In the genomic region with DNA sequence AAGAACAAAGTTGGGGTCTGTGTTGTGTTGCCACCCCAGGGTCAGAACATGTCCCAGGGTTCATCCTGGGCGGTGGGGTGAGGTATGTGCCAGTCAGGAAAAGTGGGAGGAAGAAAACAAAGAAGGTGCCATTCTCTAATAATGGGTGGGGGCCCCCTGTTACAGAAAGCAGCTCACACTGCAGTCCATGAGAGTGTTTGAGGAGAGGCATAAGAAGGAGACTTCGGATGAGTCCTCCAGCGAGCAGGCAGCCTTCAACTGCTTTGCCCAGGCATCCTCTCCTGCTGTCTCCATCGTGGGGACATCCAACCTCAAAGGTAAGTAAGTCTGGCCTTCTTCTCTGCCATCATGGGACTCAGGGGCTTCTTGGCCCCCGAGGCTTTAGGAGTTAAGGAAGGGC, we compare ENCODE assay signal across 18 mouse cellular contexts. TPM values are rescaled to one million over a fixed set of nuclear protein-coding genes. Genes with fewer than 3 reads are reported as not detected.
DNase-seq lines count a peak whose midpoint lies in the region; ATAC-seq and TF ChIP-seq lines count a peak whose summit lies in the region.
"Had no signal": no experiment of that assay in that cellular context is flagged by ENCODE, and none has a peak within 500 bp of the region (broad histone marks: within the 10 kb centered on the region; RNA-seq: fewer than 3 reads in every experiment).

No protein-coding gene starts in this region.

- peak overlapping the region; percentile 55; the same call in 1 of the 2 replicates for H3K9ac ChIP-seq in kidney, embryonic 14.5 days (ENCODE audit: low read depth, low read length)
- no peak overlapping the region for H3K9ac ChIP-seq in stomach, embryonic 14.5 days (replicated peaks; ENCODE audit: low read depth, low read length)
- no peak overlapping the region for H3K9ac ChIP-seq in stomach, postnatal 0 days (ENCODE audit: low read length)
- no peak overlapping the region for H3K9ac ChIP-seq in intestine, embryonic 15.5 days
- H3K9ac ChIP-seq: hindbrain, embryonic 15.5 days; limb, embryonic 15.5 days; neural tube, embryonic 12.5 days had no signal

- no peak for TF ChIP-seq EP300 in stomach, postnatal 0 days (optimal IDR thresholded peaks at IDR 0.05)

- WGBS in kidney, embryonic 14.5 days = 43% methylated on average over 5 of the region's 5 CpGs
- WGBS in stomach, embryonic 14.5 days = 49% methylated on average over 5 of the region's 5 CpGs
- 68% methylated on average over 5 of the region's 5 CpGs for WGBS in stomach, postnatal 0 days
- WGBS in intestine, embryonic 15.5 days = 69% methylated on average over 5 of the region's 5 CpGs

- H3K27ac ChIP-seq in kidney, embryonic 14.5 days (ENCODE audit: low read depth, low read length) = peak overlapping the region; percentile 27; the same call in 1 of the 2 replicates
- H3K27ac ChIP-seq in stomach, embryonic 14.5 days (ENCODE audit: low read length) = no peak overlapping the region
- H3K27ac ChIP-seq in stomach, postnatal 0 days (replicated peaks) = no peak overlapping the region
- no peak overlapping the region for H3K27ac ChIP-seq in intestine, embryonic 15.5 days
- H3K27ac ChIP-seq: hindbrain, embryonic 15.5 days; limb, embryonic 15.5 days; neural tube, embryonic 12.5 days had no signal

- H3K4me2 ChIP-seq in kidney, embryonic 14.5 days (replicated peaks; ENCODE audit: low read depth, low read length) = peak overlapping the region; percentile 64
- H3K4me2 ChIP-seq in stomach, embryonic 14.5 days (replicated peaks; ENCODE audit: low read depth, low read length) = 0 out of 2 replicates have a peak overlapping the region, but pooled peaks have one; percentile 2
- no peak overlapping the region for H3K4me2 ChIP-seq in stomach, postnatal 0 days (replicated peaks; ENCODE audit: low read depth)
- H3K4me2 ChIP-seq in intestine, embryonic 15.5 days (replicated peaks) = peak overlapping the region; percentile 24; the same call in 1 of the 2 replicates
- H3K4me2 ChIP-seq: hindbrain, embryonic 15.5 days; limb, embryonic 15.5 days; neural tube, embryonic 12.5 days had no signal

- TF ChIP-seq CTCF in stomach, postnatal 0 days (IDR thresholded peaks at IDR 0.05; ENCODE audit: low read depth) = no peak

- no peaks in the 10 kb centered on the region for H3K9me3 ChIP-seq in kidney, embryonic 14.5 days (ENCODE audit: control insufficient read depth, low read length)
- no peaks in the 10 kb centered on the region for H3K9me3 ChIP-seq in stomach, embryonic 14.5 days (ENCODE audit: control insufficient read depth, low read depth, low read length)
- H3K9me3 ChIP-seq in stomach, postnatal 0 days (ENCODE audit: control insufficient read depth, low read length) = no peaks in the 10 kb centered on the region
- no peaks in the 10 kb centered on the region for H3K9me3 ChIP-seq in intestine, embryonic 15.5 days
- H3K9me3 ChIP-seq: hindbrain, embryonic 15.5 days; limb, embryonic 15.5 days; neural tube, embryonic 12.5 days had no signal

- no peak for ATAC-seq in kidney, embryonic 14.5 days (ENCODE audit: low FRiP score, low TSS enrichment)
- ATAC-seq in stomach, embryonic 14.5 days (ENCODE audit: insufficient number of reproducible peaks, insufficient read depth, low FRiP score, low read depth) = no peak
- ATAC-seq in stomach, postnatal 0 days (ENCODE audit: low FRiP score, low TSS enrichment) = no peak
- ATAC-seq in intestine, embryonic 15.5 days = no peak
- ATAC-seq: midbrain, embryonic 16.5 days had no signal

- peaks cover 35% of the 10 kb centered on the region; the same call in 1 of the 2 replicates for H3K36me3 ChIP-seq in kidney, embryonic 14.5 days (ENCODE audit: control insufficient read depth, insufficient read depth, low read length)
- H3K36me3 ChIP-seq in stomach, embryonic 14.5 days (ENCODE audit: control insufficient read depth, insufficient read depth, low read length) = 0 out of 2 replicates have a peak, but pooled peaks cover 3% of the 10 kb centered on the region
- H3K36me3 ChIP-seq in stomach, postnatal 0 days (ENCODE audit: control insufficient read depth, insufficient read depth, low read length) = 0 out of 2 replicates have a peak, but pooled peaks cover 4% of the 10 kb centered on the region
- peaks cover 10% of the 10 kb centered on the region for H3K36me3 ChIP-seq in intestine, embryonic 15.5 days
- H3K36me3 ChIP-seq: hindbrain, embryonic 15.5 days; neural tube, embryonic 12.5 days had no signal

- peak overlapping the region; percentile 15; the same call in 1 of the 2 replicates for H3K4me3 ChIP-seq in kidney, embryonic 14.5 days (ENCODE audit: low read length)
- H3K4me3 ChIP-seq in stomach, embryonic 14.5 days (ENCODE audit: low read depth, low read length) = no peak overlapping the region
- no peak overlapping the region for H3K4me3 ChIP-seq in stomach, postnatal 0 days (ENCODE audit: low read depth, low read length)
- H3K4me3 ChIP-seq in intestine, embryonic 15.5 days (replicated peaks) = no peak overlapping the region
- H3K4me3 ChIP-seq: hindbrain, embryonic 15.5 days; limb, embryonic 15.5 days; neural tube, embryonic 12.5 days had no signal

- DNase-seq in kidney, postnatal 10 days = no peak
- DNase-seq in stomach, postnatal 0 days (ENCODE audit: low spot score) = no peak
- DNase-seq in frontal cortex, adult 2 months (ENCODE audit: extremely low spot score in 1 of 2, low spot score in 1 of 2) = no peak
- DNase-seq in gastrocnemius, postnatal 4 days (ENCODE audit: low spot score in 2 of 2) = no peak
- DNase-seq: cerebellum, adult 18-20 months; gastrocnemius, postnatal 36 days; heart, postnatal 14 days; kidney, postnatal 36 days; lung, postnatal 4 days; spleen, adult 18-20 months had no signal

- no peaks in the 10 kb centered on the region; the same call in 1 of the 2 replicates for H3K4me1 ChIP-seq in kidney, embryonic 14.5 days (ENCODE audit: control insufficient read depth, insufficient read depth, low read length)
- H3K4me1 ChIP-seq in stomach, embryonic 14.5 days (ENCODE audit: control insufficient read depth, insufficient read depth, low read length) = no peaks in the 10 kb centered on the region
- H3K4me1 ChIP-seq in stomach, postnatal 0 days (replicated peaks; ENCODE audit: control insufficient read depth, insufficient read depth) = no peaks in the 10 kb centered on the region
- H3K4me1 ChIP-seq in intestine, embryonic 15.5 days (replicated peaks) = peaks cover 19% of the 10 kb centered on the region

- H3K27me3 ChIP-seq in kidney, embryonic 14.5 days (ENCODE audit: control insufficient read depth, insufficient read depth, low read length) = peaks cover 91% of the 10 kb centered on the region
- H3K27me3 ChIP-seq in stomach, embryonic 14.5 days (ENCODE audit: control insufficient read depth, insufficient read depth, low read length) = peaks cover 41% of the 10 kb centered on the region
- peaks cover 13% of the 10 kb centered on the region; the same call in 1 of the 2 replicates for H3K27me3 ChIP-seq in stomach, postnatal 0 days (ENCODE audit: control insufficient read depth, insufficient read depth, low read length)
- H3K27me3 ChIP-seq in intestine, embryonic 15.5 days (replicated peaks) = peaks cover 15% of the 10 kb centered on the region; the same call in 1 of the 2 replicates

RNA-seq across cellular contexts. Expression of a gene that starts 8.0 kb away (rescaled TPM):
- 31.7 and 53.3 TPM in 2 replicates for polyA plus RNA-seq in kidney, embryonic 14.5 days (2014; fragmentation: Nextera tagmentation; extraction: Ambion mirVana)
- 20.4 and 20.6 TPM in 2 replicates for polyA plus RNA-seq in stomach, embryonic 14.5 days (2014; fragmentation: Nextera tagmentation; extraction: Ambion mirVana)
- 6.8 and 7.5 TPM in 2 replicates for polyA plus RNA-seq in stomach, postnatal 0 days (2015; fragmentation: Nextera tagmentation; extraction: Ambion mirVana)
- 38.6 and 44.9 TPM in 2 replicates for polyA plus RNA-seq in intestine, embryonic 15.5 days (2015; fragmentation: Nextera tagmentation; extraction: Ambion mirVana)
- polyA plus RNA-seq in frontal cortex, adult 2 months (2012; rRNA removed) = 1.8 and 2.4 TPM in 2 replicates
- 10 to 100 TPM; 12.8 to 14.5 TPM for total RNA-seq in gastrocnemius, postnatal 4 days (2021)
- total RNA-seq: common myeloid progenitor, adult 5-6 weeks had no signal
